Mouse (Mus musculus): ENCODE results near the gene Glipr1.

The Glipr1 gene

DNA sequence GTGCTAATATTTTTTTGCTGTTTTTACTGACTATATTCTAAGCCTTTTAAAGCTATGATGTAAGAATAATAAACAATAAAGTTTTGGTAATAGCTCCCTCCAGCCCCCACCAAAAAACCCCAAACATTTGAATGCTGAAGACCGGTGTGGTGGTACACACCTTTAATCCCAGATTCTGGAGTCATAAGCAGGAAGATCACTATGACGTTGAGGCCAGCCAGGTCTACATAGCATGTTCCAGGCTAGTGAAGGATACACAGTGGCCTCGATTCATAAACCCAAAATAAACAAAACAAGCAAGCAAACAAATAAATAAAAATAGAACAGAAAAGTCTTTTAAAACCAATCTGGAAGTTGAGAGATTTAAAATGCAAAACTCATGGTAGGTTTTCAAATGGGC, 30.5 kb downstream of the Glipr1 start:
- in situ Hi-C loops (cut with MboI, MseI): no loop called here

DNA sequence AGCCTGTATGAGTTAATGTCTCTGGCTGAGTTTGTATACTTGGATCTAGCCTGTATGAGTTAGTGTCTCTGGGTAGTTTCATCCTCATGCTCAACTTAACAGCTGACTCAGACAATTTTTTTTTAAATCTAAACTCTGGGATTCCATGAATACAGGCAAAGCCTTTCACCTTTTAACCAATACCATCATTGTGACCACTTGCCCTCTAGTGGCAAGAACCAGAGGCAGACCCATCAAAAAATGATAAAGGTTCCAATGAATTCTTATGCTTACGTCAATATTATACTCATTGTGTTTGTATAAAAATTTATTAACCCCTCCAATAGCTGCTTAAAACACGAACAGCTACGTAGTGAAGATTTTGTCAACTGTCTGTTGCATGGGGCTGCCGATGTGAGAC, 36.0 kb downstream of the Glipr1 start:
- in situ Hi-C loops (cut with MboI, MseI): loop anchor here in 1 of 2 experiments (5.0 kb wide), 1 partner anchor 459 kb away; the partner anchor contains the start of gene Phlda1

DNA sequence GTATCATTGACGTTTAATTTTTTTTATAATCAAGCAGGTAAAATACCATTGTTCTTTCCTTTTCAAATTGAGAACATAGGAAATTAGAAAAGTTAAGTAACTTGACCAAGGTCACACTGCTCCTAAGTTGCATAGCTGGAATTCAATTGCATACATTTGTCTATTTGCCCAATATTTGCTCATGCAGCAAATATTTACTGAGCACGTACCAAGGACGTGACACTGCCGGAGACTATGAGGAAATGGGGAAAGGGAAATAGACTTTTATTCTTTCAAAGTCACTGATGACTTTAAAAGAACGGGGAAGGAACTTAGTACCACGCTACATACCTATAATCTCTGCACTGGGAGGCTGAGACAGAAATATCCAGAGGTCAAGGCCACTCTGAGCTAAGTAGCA, 42.0 kb downstream of the Glipr1 start:
- in situ Hi-C loops (cut with MboI, MseI): no loop called here

DNA sequence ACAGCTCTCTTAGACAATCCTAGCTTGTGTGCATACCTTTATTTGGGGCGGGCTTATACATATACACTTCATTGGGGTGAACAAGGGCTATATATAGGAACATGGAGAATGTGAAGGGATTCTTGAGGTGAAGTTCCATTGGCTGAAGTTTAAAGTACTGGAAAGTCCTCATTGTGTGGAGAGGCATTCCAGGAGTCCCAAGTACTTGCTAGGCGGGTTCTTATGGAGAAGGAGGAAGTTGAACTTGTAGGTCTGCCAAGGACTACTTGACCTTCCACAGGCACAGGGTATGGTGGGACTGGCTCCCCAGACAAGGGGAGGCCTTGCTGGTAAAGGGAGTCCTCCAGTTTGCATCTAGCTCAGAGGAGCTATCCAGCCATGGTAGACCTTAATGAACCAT, 43.1 kb downstream of the Glipr1 start:
- in situ Hi-C loops (cut with MboI, MseI): loop anchor here in 1 of 2 experiments (10.0 kb wide), 1 partner anchor 455 kb away; the partner anchor contains the start of gene Phlda1

DNA sequence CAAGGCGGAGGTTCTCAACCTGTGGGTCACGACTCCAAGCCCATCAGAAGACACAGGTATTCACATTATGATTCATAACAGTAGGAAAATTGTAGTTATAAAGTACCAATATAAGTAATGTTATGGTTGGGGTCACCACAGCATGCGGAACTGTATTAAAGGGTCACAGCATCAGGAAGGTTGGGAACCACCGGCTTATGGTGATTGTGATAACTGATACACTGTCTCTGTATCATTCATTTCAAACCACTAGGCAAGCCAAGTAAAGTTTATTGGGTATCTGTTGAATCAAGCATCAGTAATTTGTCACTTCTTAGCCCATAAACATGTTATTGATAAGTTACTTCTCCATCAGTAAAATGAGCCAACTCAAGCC, 44.4 kb downstream of the Glipr1 start:
- in situ Hi-C loops (cut with MboI, MseI): loop anchor here in 1 of 2 experiments (10.0 kb wide), 1 partner anchor 453 kb away; the partner anchor contains the start of gene Phlda1

DNA sequence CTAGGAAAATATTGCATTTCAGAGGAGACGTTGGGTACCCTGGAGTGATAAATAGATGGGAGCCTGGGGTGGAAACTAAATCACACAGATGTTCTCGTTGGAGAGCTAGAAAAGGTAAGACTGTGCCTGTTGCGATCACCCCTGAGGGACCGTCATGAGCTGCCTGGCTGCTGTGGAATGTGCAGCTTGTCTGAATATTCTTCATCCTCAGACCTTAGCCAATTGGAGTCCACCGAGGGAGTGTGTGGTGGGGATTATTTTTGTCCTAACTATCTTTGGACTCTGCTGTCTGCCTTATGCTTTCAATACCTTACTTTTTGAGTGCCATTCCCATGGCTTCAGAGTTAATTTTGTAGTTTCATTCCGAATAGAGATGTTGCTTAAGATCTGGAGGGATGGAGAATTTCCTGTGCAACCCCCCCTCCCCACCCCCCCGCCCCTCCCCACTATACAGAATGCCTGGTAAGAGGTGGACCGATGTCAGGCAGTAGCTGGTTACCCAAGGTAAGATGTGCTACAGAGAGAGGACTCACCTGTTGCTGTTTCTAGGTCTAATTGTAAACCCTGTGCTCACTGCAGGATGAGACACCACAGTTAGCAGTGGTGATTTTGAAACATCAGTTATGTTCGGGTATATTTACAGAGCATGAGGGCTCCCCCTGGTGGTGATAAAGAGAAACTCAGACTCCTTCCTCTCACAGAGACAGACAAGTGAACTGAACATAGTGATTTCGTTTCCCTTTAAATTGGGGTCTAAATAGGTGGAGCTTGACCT, 45.0 kb downstream of the Glipr1 start:
- in situ Hi-C loops (cut with MboI, MseI): loop anchor here in 1 of 2 experiments (10.0 kb wide), 1 partner anchor 453 kb away; the partner anchor contains the start of gene Phlda1

DNA sequence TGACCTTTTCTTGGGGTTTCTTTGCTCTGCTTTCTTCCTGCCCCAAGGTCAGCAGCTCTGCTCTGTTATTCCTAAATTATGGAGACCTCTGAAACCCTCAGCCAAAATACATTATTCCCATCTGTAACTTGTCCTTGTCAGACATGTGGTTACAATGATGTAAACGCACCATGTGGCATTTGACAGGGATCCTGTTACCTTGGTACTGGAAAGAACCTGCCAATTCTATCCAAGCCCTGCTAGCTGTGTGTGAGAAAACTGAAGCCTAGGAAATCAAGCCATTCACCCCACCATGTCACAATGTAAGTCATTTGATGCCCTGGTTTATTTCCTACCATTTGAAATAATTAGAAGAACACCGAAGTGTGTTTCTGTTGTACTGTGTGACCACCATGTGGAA, 46.6 kb downstream of the Glipr1 start:
- in situ Hi-C loops (cut with MboI, MseI): loop anchor here in 1 of 2 experiments (10.0 kb wide), 1 partner anchor 451 kb away; the partner anchor contains the start of gene Phlda1

DNA sequence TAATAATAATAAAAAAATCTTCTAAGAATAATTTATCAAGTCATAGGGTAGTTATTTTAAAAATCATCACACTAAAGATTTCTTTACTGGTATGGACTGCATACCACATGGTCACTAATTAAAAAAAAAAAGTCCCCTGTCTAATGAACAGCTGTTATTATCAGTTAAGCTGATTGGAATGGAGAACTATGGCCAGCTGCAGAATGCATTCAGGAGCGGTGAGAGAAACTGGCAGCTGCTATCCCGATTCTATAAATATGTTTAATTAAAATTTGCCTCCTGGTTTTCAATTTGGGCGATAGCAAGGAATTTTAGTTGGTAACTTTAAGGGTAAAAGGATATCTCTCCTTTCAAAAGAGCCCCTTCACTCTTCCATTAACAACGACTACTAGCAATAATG, 53.4 kb downstream of the Glipr1 start:
- in situ Hi-C loops (cut with MboI, MseI): loop anchor here in 1 of 2 experiments (25.0 kb wide), 1 partner anchor 637 kb away; no protein-coding TSS in a partner anchor

DNA sequence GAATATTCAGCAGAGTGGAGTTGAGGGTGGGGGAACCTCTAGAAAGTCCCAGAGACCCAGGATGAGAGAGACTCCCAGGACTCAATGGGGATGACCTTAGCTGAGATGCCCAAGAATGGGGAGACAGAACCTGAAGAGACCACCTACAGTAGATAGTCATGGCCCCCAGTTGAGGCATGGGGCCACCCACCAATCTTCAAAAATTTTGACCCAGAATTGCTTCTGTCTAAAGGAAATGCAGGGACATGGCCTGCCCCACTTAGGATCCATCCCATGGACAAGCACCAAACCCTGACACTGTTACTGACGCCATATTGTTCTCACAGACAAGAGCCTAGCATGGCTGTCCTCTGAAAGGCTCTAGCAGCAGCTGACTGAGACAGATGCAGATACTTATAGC, 54.4 kb downstream of the Glipr1 start:
- in situ Hi-C loops (cut with MboI, MseI): loop anchor here in 1 of 2 experiments (25.0 kb wide), 1 partner anchor 636 kb away; no protein-coding TSS in a partner anchor

DNA sequence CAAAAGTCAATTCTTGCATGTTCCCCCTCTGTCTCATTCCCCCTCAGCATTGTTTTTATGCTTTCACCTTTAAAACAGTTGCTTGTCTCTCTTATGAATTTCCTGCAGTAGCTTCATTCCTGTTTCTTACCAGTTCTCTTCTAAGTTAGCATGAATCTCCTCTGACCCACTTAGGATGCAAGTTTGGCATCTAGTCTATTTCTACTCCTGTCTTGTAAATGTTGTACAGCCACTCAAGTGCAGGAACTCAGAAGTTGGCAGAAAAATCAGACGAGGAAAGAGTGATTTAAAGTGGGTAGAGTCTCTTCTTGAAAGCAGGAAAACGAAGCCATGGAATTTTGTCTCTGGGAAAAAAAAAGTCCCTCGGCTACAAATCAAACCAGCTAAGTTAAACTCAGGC, 56.9 kb downstream of the Glipr1 start:
- in situ Hi-C loops (cut with MboI, MseI): loop anchor here in 1 of 2 experiments (25.0 kb wide), 1 partner anchor 633 kb away; no protein-coding TSS in a partner anchor

DNA sequence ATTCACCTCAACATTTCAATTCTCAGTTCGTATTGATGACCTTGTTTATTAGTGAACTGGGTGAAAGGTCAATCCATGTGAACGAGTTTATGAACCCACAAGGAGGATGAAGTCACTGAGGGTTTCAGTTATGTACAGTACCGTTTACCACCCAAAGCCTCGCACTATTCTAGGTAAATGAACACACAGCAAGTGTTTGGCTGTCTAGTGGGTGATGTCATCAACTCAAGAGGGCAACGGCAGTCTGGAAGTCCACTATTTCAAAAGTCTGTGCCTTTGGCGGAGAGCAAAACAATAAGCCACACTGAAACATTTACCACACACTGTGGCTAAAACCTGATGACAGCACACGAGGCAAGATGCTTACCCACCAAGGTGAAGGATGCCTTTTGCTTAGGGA, 59.4 kb downstream of the Glipr1 start:
- in situ Hi-C loops (cut with MboI, MseI): loop anchor here in 1 of 2 experiments (25.0 kb wide), 1 partner anchor 631 kb away; no protein-coding TSS in a partner anchor

DNA sequence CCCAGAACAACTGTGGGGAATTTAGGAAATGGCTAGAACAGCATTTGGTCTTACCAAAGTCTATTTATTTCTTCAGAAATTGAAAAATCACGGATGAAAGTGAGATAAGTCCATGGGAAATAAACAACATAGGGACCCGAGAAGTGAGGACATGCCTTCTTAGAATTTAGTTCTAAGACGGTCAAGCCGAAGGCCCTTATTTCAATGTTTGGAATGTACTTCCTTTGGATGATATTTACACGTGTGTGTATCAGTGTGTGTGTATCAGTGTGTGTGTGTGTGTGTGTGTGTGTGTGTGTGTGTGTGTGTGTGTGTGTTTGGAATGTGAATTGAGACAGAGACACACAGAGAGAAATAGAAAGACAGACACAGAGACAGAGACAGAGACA, 65.3 kb downstream of the Glipr1 start:
- in situ Hi-C loops (cut with MboI, MseI): loop anchor here in 1 of 2 experiments (25.0 kb wide), 1 partner anchor 625 kb away; no protein-coding TSS in a partner anchor

DNA sequence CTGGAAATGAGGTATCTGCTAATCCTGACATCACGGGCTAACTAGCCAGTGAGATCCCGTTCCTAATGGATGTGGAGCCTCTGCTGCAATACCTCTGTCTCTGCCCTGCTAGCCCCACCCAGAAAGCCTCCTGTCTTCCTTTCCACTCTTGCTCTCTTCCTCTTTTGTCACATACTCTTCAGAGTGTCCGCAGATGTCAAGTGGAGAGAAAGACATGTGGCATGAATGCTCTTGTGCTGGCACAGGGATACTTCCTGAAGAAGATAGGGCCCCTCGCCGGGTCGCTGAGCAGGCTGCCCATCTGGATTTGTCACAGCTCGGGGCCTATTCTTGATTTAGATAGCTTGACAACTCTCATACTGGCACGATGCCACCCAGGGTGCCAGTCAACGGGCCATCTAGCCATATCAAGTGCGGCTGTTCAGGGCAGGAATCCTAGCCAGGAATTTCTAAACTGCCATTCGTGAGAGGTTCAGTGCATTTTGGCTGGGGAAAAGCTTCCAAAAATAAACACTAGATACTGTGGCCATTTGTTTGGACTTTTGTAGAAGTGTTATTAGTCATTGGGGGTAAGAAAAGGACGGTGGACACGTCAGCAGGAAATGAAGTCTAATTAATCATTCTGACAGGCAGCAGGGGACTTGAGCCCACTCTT, 65.8 kb downstream of the Glipr1 start:
- in situ Hi-C loops (cut with MboI, MseI): loop anchor here in 1 of 2 experiments (25.0 kb wide), 1 partner anchor 624 kb away; no protein-coding TSS in a partner anchor

DNA sequence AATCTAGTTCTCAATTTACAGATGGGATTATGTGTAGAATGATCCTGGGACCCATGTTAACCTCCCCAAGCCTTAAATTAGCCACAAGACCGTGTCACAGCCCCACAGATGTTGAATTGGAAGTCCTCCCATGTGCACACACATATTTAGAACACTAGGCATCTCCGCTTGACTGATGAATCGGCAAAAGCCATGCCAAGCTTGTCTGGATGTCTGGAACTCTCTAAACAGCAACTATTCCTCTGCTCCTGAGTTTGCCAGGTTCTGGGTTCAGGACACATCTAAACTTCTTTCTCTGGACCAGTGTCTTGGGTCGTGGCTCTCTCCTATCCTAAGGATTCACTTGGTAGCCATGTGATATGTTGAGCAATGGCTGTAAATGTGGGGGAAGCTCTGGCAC, 66.4 kb downstream of the Glipr1 start:
- in situ Hi-C loops (cut with MboI, MseI): loop anchor here in 1 of 2 experiments (25.0 kb wide), 1 partner anchor 624 kb away; no protein-coding TSS in a partner anchor

Data from T-helper 17 cell (primary cell).